Mouse (Mus musculus) cerebellum, adult 2 months (tissue): Measurements from ENCODE around the gene Itgb5. TPM values are rescaled to one million over a fixed set of nuclear protein-coding genes. Genes with fewer than 3 reads are reported as not detected.

ENCODE experiments used
- DNase-seq, 2 experiments: peaks; one replicate each; pipeline ENCODE4 v3.0.0; 2021
- H3K27ac ChIP-seq: fragments of 200-500 bp; 2 replicates; pipeline ENCODE4 v1.5.1; 2012; ENCODE audit warnings: low read length, control low read depth, inconsistent platforms; ENCODE audit not compliant: insufficient read depth
- H3K27me3 ChIP-seq: fragments of 200-500 bp; 2 replicates; pipeline ENCODE4 v1.6.1; 2012; ENCODE audit warnings: inconsistent platforms, mild to moderate bottlenecking, low read length, moderate library complexity; ENCODE audit not compliant: control insufficient read depth, insufficient read depth
- H3K4me1 ChIP-seq: fragments of 200-500 bp; 2 replicates; pipeline ENCODE4 v1.6.1; 2011; ENCODE audit warnings: low read length; ENCODE audit not compliant: control insufficient read depth, insufficient read depth
- H3K4me3 ChIP-seq: fragments of 200-500 bp; replicated peaks from 2 replicates; pipeline ENCODE3; 2011; ENCODE audit warnings: mild to moderate bottlenecking, low read depth, low read length, control low read depth; ENCODE audit not compliant: insufficient read depth
- CTCF ChIP-seq: fragments of 200-500 bp; IDR thresholded peaks from 2 replicates; pipeline ENCODE4 v1.5.1; 2011; ENCODE audit warnings: low read depth, mild to moderate bottlenecking, control low read depth, low read length, moderate library complexity, borderline replicate concordance; ENCODE audit not compliant: insufficient read depth
- POLR2A ChIP-seq: fragments of 200-500 bp; IDR thresholded peaks from 2 replicates; pipeline ENCODE4 v1.6.1; 2011; ENCODE audit warnings: low read length, control low read depth, borderline replicate concordance; ENCODE audit not compliant: insufficient read depth
- WGBS: fragments of 180-500 bp; shearing (Covaris S2); methylation state at CpG from one replicate; pipeline ENCODE4 v1.1.7; 2018; 5-methylcytosine and 5-hydroxymethylcytosine counted together
- polyA plus RNA-seq: library from polyadenylated mRNA; depleted of rRNA; stranded (reverse); fragments of >200 nt; gene quantifications from 2 replicates; pipeline ENCODE4 v1.2.3, GENCODE M21; 2012

The Itgb5 gene
- polyA plus RNA-seq, 1 experiment = 59.0 TPM

GRCm38 (mm10) chr16:33985372-33985771 is 155.9 kb downstream of the Itgb5 start:
- H3K4me1 ChIP-seq = no peaks in the 10 kb centered on the region
- DNase-seq = no peak
- H3K4me3 ChIP-seq = no peak overlapping the region
- 88% methylated on average over 6 of the region's 6 CpGs for WGBS
- H3K27ac ChIP-seq = no peak overlapping the region
- no peaks in the 10 kb centered on the region for H3K27me3 ChIP-seq
- TF ChIP-seq CTCF (no peak), POLR2A (no peak)

- H3K4me3 ChIP-seq = no peak overlapping the region
- whole genome bisulfite sequencing = 89% methylated on average over 7 of the region's 7 CpGs
- no peaks in the 10 kb centered on the region for H3K4me1 ChIP-seq
- H3K27ac ChIP-seq = no peak overlapping the region
- no peak for DNase-seq
- no peaks in the 10 kb centered on the region for H3K27me3 ChIP-seq
- TF ChIP-seq POLR2A (no peak), CTCF (no peak)
Measured at GRCm38 (mm10) chr16:33986993-33987392, 157.5 kb downstream of the Itgb5 start.

GRCm38 (mm10) chr16:33988358-33989012 is 159.0 kb downstream of the Itgb5 start:
- Histone ChIP-seq H3K4me3 (no peak overlapping the region), H3K27ac (no peak overlapping the region), H3K4me1 (no peaks in the 10 kb centered on the region), H3K27me3 (no peaks in the 10 kb centered on the region)
- TF ChIP-seq CTCF (peak; percentile 77), POLR2A (no peak)
- DNase-seq = peak; percentile 35 to 49
- 59% methylated on average over 17 of the region's 17 CpGs for WGBS

- WGBS = 79% methylated on average over 1 of the region's 1 CpGs
- TF ChIP-seq POLR2A = no peak
- TF ChIP-seq CTCF = no peak
Measured at GRCm38 (mm10) chr16:33989106-33989505, 159.6 kb downstream of the Itgb5 start.

GRCm38 (mm10) chr16:33990712-33991111 is 161.2 kb downstream of the Itgb5 start:
- Histone ChIP-seq H3K4me1 (peaks cover 5% of the 10 kb centered on the region), H3K4me3 (no peak overlapping the region), H3K27ac (no peak overlapping the region), H3K27me3 (no peaks in the 10 kb centered on the region)
- TF ChIP-seq POLR2A (no peak), CTCF (no peak)
- 87% methylated on average over 4 of the region's 4 CpGs for WGBS
- no peak for DNase-seq

More at GRCm38 (mm10) chr16:33989106-33989505, 159.6 kb downstream of the Itgb5 start:
- DNase-seq = no peak
- Histone ChIP-seq H3K27me3 (no peaks in the 10 kb centered on the region), H3K4me1 (peaks cover 2% of the 10 kb centered on the region), H3K27ac (no peak overlapping the region), H3K4me3 (no peak overlapping the region)

- 40% methylated on average over 6 of the region's 6 CpGs for WGBS
- H3K4me3 ChIP-seq = no peak overlapping the region
- peaks cover 13% of the 10 kb centered on the region for H3K4me1 ChIP-seq
- DNase-seq = peak in 1 of 2 experiments; percentile 32
- H3K27me3 ChIP-seq = no peaks in the 10 kb centered on the region
- no peak for TF ChIP-seq POLR2A
- no peak for TF ChIP-seq CTCF
- H3K27ac ChIP-seq = no peak overlapping the region
Measured at GRCm38 (mm10) chr16:33994321-33994720, 164.9 kb downstream of the Itgb5 start.

- DNase-seq = peak in 1 of 2 experiments; percentile 22
- Histone ChIP-seq H3K4me1 (peaks cover 13% of the 10 kb centered on the region), H3K27me3 (no peaks in the 10 kb centered on the region), H3K4me3 (no peak overlapping the region), H3K27ac (no peak overlapping the region)
- WGBS = 78% methylated on average over 3 of the region's 3 CpGs
- TF ChIP-seq CTCF (no peak), POLR2A (no peak)
Measured at GRCm38 (mm10) chr16:33995496-33995895, 166.0 kb downstream of the Itgb5 start.

- no peak overlapping the region for H3K27ac ChIP-seq
- TF ChIP-seq POLR2A (no peak), CTCF (peak; percentile 82)
- peak; percentile 35 to 49 for DNase-seq
- H3K4me3 ChIP-seq = no peak overlapping the region
- 14% methylated on average over 5 of the region's 5 CpGs for WGBS
- no peaks in the 10 kb centered on the region for H3K27me3 ChIP-seq
- peaks cover 13% of the 10 kb centered on the region for H3K4me1 ChIP-seq
Measured at GRCm38 (mm10) chr16:33996030-33996429, 166.6 kb downstream of the Itgb5 start.
